12 mouse cellular contexts compared by ENCODE assay signal in the genomic region with DNA sequence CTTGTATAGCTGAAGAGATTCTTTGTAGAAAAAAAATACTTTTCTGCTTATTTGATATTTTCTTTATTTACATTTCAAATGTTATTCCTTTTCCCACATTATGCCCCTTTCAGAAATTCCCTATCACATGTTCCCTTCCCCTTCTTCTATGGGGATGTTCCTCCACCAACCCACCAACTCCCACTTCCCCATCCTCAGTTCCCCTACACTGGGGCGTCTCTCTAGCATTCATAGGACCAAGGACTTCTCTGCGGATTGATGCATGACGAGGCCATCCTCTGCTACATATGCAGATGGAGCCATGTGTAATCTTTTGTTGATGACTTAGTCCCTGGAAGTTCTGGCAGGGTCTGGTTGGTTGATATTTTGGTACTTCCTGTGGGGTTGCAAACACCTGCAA.
"Had no signal": no experiment of that assay in that cellular context is flagged by ENCODE, and none has a peak within 500 bp of the region (broad histone marks: within the 10 kb centered on the region; RNA-seq: fewer than 3 reads in every experiment).

No protein-coding gene starts in this region.

- DNase-seq: kidney, adult 11 months; kidney, adult 9 months; kidney, postnatal 14 days; kidney, postnatal 4 days; liver, embryonic 13.5 days; lung, adult 2 months; lung, postnatal 14 days; midbrain, embryonic 14.5 days had no signal

- H3K4me1 ChIP-seq: intestine, embryonic 15.5 days; liver, embryonic 13.5 days; neural tube, embryonic 13.5 days had no signal

- H3K27me3 ChIP-seq: intestine, embryonic 15.5 days; liver, embryonic 13.5 days; neural tube, embryonic 13.5 days had no signal

- H3K9me3 ChIP-seq: intestine, embryonic 15.5 days had no signal

- H3K27ac ChIP-seq: intestine, embryonic 15.5 days; liver, embryonic 13.5 days; macrophage; neural tube, embryonic 13.5 days had no signal

- H3K36me3 ChIP-seq: intestine, embryonic 15.5 days; liver, embryonic 13.5 days; neural tube, embryonic 13.5 days had no signal

- ATAC-seq: hindbrain, embryonic 16.5 days; intestine, embryonic 15.5 days had no signal

- H3K4me3 ChIP-seq: intestine, embryonic 15.5 days; liver, embryonic 13.5 days; neural tube, embryonic 13.5 days had no signal
